Mouse (Mus musculus): ENCODE results near the gene Gm14190.
"Not testable (repeated sequence)": the region's sequence is repeated elsewhere in the genome, so short reads cannot be mapped to it uniquely, and the experiment has no call there.

Gene Gm14190

GRCm38 (mm10) chr11:99690463-99690862, at the start of gene Gm14190:
Gene Gm14190 (minus strand): TSS chr11:99690740.
- DNase-seq: no peak

GRCm38 (mm10) chr11:99734190-99734589, 43.6 kb upstream of the Gm14190 start, which contains the start of gene Gm14180:
Gene Gm14180 (minus strand): TSS chr11:99734290.
- DNase-seq: no peak

GRCm38 (mm10) chr11:99724061-99724460, 33.5 kb upstream of the Gm14190 start:
- no peak for DNase-seq

- DNase-seq: no peak
Measured at GRCm38 (mm10) chr11:99718759-99719158, 28.2 kb upstream of the Gm14190 start.

- not testable (repeated sequence) for DNase-seq
Measured at GRCm38 (mm10) chr11:99685235-99685634, 5.3 kb downstream of the Gm14190 start.

GRCm38 (mm10) chr11:99683481-99683880, 7.1 kb downstream of the Gm14190 start:
- no peak for DNase-seq

GRCm38 (mm10) chr11:99665860-99666259, 24.7 kb downstream of the Gm14190 start, which contains the start of gene Krtap4-6:
Gene Krtap4-6 (minus strand): TSS chr11:99665960.
- DNase-seq: no peak

- DNase-seq: no peak
Measured at GRCm38 (mm10) chr11:99662802-99663201, 27.7 kb downstream of the Gm14190 start.

GRCm38 (mm10) chr11:99659256-99659655, 31.3 kb downstream of the Gm14190 start:
- no peak for DNase-seq

- not testable (repeated sequence) for DNase-seq
Measured at GRCm38 (mm10) chr11:99658467-99659010, 32.0 kb downstream of the Gm14190 start, which contains the start of gene Gm11563. Gene Gm11563 (minus strand): TSS chr11:99658960.

GRCm38 (mm10) chr11:99657051-99657450, 33.5 kb downstream of the Gm14190 start:
- no peak for DNase-seq

- no peak for DNase-seq
Measured at GRCm38 (mm10) chr11:99650136-99650535, 40.4 kb downstream of the Gm14190 start, which contains the start of gene Gm11555. Gene Gm11555 (minus strand): TSS chr11:99650236.

GRCm38 (mm10) chr11:99646444-99646843, 44.1 kb downstream of the Gm14190 start:
- DNase-seq: no peak

- DNase-seq: no peak
Measured at GRCm38 (mm10) chr11:99644351-99644750, 46.2 kb downstream of the Gm14190 start.

GRCm38 (mm10) chr11:99643635-99644139, 46.9 kb downstream of the Gm14190 start, which contains the start of gene Krtap4-7:
Gene Krtap4-7 (minus strand): TSS chr11:99644089.
- DNase-seq: not testable (repeated sequence)

- DNase-seq: no peak
Measured at GRCm38 (mm10) chr11:99640926-99641325, 49.6 kb downstream of the Gm14190 start.
